Mouse (Mus musculus) megakaryocyte, embryonic 14.5 days (primary cell): ENCODE measurements at regions not wholly inside any gene's neighbourhood (a gene's known extent, or its start where the extent isn't known, plus 50 kb on each side); places are given as distances from the start of the nearest gene placed in this dataset.

Source experiments
- FLI1 ChIP-seq: IDR thresholded peaks from 2 replicates; pipeline ENCODE4 v1.6.1; 2012; ENCODE audit warnings: low read length, inconsistent platforms, mixed read lengths
- GATA1 ChIP-seq: IDR thresholded peaks from 3 replicates; pipeline ENCODE4 v1.6.1; 2012; ENCODE audit warnings: mixed read lengths, low read length, inconsistent platforms, borderline replicate concordance

DNA sequence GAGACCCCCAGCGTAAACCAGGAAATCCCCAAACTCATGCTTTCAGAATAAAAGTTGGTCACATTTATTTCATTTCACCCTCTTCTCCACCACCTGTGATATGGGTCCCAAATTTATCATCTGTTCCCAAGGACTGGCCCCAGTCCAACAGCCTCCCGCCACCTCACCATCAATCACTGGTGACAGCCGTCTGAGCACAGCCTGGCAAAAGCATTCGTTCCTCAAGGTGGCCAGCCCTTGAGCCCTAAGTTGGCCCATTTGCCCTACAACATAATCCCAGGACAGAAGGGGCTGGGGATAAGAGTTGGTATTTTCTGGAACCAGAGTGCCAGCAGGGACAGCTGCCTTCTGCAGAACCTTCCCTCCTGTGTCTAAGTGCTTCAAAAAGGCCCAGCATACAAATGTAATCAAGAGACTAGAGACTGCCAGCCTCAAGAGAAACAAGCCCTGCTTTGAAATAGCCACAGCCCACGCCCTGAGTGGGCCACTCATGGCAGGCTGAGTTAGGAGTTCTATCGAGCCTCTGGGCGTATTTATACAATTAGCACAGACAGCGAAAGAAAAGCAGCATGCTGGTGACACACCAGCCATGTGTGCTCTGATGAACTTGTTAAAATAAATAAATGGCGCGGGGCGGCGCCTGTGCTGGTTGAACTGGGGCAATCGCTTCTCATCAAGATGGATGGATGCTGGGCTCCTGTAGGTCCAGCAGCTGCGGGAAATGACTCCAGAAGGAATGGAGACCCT, 107.9 kb upstream of the Irx3 start:
- TF ChIP-seq GATA1 (no peak), FLI1 (no peak)
